Mouse (Mus musculus): ENCODE results near the gene Gm11639.

- TF ChIP-seq CTCF (IDR thresholded peaks at IDR 0.05; ENCODE audit: extremely low read depth, insufficient read depth, low read length) = no peak
- TF ChIP-seq POLR2A (IDR thresholded peaks at IDR 0.05; ENCODE audit: extremely low read depth, insufficient read depth, low read length) = no peak
Measured at GRCm38 (mm10) chr11:104662573-104662972, 22.9 kb upstream of the Gm11639 start.

Data from cortical plate, adult 2 months (tissue).